Mouse (Mus musculus) intestine, embryonic 14.5 days (tissue): Measurements from ENCODE around the gene Gpr107. TPM values are rescaled to one million over a fixed set of nuclear protein-coding genes. Genes with fewer than 3 reads are reported as not detected.

Source experiments
- ATAC-seq: fragments of 200-750 bp; cut with Nextera tagmentation; replicated peaks from 2 replicates; pipeline ENCODE4 v1.8.0; 2017; ENCODE audit warnings: low read depth, moderate number of reproducible peaks, moderate TSS enrichment, moderate library complexity; ENCODE audit not compliant: low FRiP score, low TSS enrichment
- DNase-seq: peaks from one replicate; pipeline ENCODE4 v3.0.0-alpha.2; 2018; ENCODE audit warnings: low spot score
- H3K27ac ChIP-seq: fragments of 300-500 bp; sonication (generic); 2 replicates; pipeline ENCODE4 v1.5.1; 2014; ENCODE audit warnings: low read depth, mild to moderate bottlenecking, control low read depth
- H3K27me3 ChIP-seq: fragments of 300-500 bp; sonication (generic); replicated peaks from 2 replicates; pipeline ENCODE4 v1.6.1; 2014; ENCODE audit warnings: low read length, control low read depth; ENCODE audit not compliant: control insufficient read depth, insufficient read depth
- H3K36me3 ChIP-seq: fragments of 300-500 bp; sonication (generic); 2 replicates; pipeline ENCODE4 v1.6.1; 2014; ENCODE audit warnings: low read length, control low read depth; ENCODE audit not compliant: control insufficient read depth, insufficient read depth
- H3K4me1 ChIP-seq: fragments of 300-500 bp; sonication (generic); replicated peaks from 2 replicates; pipeline ENCODE4 v1.6.1; 2014; ENCODE audit warnings: low read length, control low read depth, mixed read lengths; ENCODE audit not compliant: control insufficient read depth, insufficient read depth
- H3K4me2 ChIP-seq: fragments of 300-500 bp; sonication (generic); 2 replicates; pipeline ENCODE4 v1.6.1; 2014; ENCODE audit warnings: low read length
- H3K4me3 ChIP-seq: fragments of 300-500 bp; sonication (generic); 2 replicates; pipeline ENCODE4 v1.5.1; 2014; ENCODE audit warnings: low read depth, low read length, control low read depth, mixed read lengths
- H3K9ac ChIP-seq: fragments of 300-500 bp; sonication (generic); 2 replicates; pipeline ENCODE4 v1.6.1; 2014; ENCODE audit warnings: mild to moderate bottlenecking, low read length
- H3K9me3 ChIP-seq: fragments of 300-500 bp; sonication (generic); 2 replicates; pipeline ENCODE4 v1.6.1; 2016; ENCODE audit warnings: low read length, control low read depth; ENCODE audit not compliant: control insufficient read depth
- WGBS: fragments of 180-500 bp; shearing (Covaris S2); extraction: QIAGEN DNeasy Blood & Tissue Kit; methylation state at CpG from one replicate; pipeline ENCODE4 v1.1.7; 2014; 5-methylcytosine and 5-hydroxymethylcytosine counted together
- polyA plus RNA-seq: library from polyadenylated mRNA; unstranded; fragments of >200 nt; fragmentation: Nextera tagmentation; extraction: Ambion mirVana; gene quantifications from 2 replicates; pipeline ENCODE4 v1.2.1, GENCODE M21; 2014

The Gpr107 gene
- polyA plus RNA-seq, 1 experiment from 2014 or later = 26.9 TPM

- peaks cover 8% of the 10 kb centered on the region for H3K36me3 ChIP-seq
- peak within 1 kb of the TSS; percentile 93 for H3K9ac ChIP-seq
- H3K4me3 ChIP-seq = peak within 1 kb of the TSS; percentile 85
- peaks cover 20% of the 10 kb centered on the region for H3K4me1 ChIP-seq
- H3K4me2 ChIP-seq = peak within 1 kb of the TSS; percentile 93
- no peaks in the 10 kb centered on the region for H3K9me3 ChIP-seq
- DNase-seq (peak; percentile 94), ATAC-seq (peak; percentile 88)
- WGBS = under 1% methylated on average over 58 of the region's 59 CpGs
- H3K27ac ChIP-seq = peak within 1 kb of the TSS; percentile 87
- no peaks in the 10 kb centered on the region for H3K27me3 ChIP-seq
Observed at GRCm38 (mm10) chr2:31141867-31142454, 10.2 kb upstream of the Gpr107 start, which contains the start of gene Fnbp1. Gene Fnbp1, minus strand, starts transcription at chr2:31142008.

GRCm38 (mm10) chr2:31142505-31142904 lies 9.6 kb upstream of the Gpr107 start:
- 0 out of 2 replicates have a peak, but pooled peaks have one; percentile 37 for ATAC-seq
- H3K9ac ChIP-seq = peak overlapping the region; percentile 93; the same call in 1 of the 2 replicates
- peak overlapping the region; percentile 85 for H3K4me3 ChIP-seq
- 13% methylated on average over 3 of the region's 3 CpGs for WGBS
- DNase-seq = no peak
- peaks cover 20% of the 10 kb centered on the region for H3K4me1 ChIP-seq
- no peaks in the 10 kb centered on the region for H3K27me3 ChIP-seq
- H3K9me3 ChIP-seq = no peaks in the 10 kb centered on the region
- H3K27ac ChIP-seq = peak overlapping the region; percentile 87
- H3K36me3 ChIP-seq = peaks cover 13% of the 10 kb centered on the region
- peak overlapping the region; percentile 93 for H3K4me2 ChIP-seq

GRCm38 (mm10) chr2:31143326-31143725 lies 8.8 kb upstream of the Gpr107 start:
- no peak for ATAC-seq
- H3K27ac ChIP-seq = peak overlapping the region; percentile 3; the same call in 1 of the 2 replicates

DNA sequence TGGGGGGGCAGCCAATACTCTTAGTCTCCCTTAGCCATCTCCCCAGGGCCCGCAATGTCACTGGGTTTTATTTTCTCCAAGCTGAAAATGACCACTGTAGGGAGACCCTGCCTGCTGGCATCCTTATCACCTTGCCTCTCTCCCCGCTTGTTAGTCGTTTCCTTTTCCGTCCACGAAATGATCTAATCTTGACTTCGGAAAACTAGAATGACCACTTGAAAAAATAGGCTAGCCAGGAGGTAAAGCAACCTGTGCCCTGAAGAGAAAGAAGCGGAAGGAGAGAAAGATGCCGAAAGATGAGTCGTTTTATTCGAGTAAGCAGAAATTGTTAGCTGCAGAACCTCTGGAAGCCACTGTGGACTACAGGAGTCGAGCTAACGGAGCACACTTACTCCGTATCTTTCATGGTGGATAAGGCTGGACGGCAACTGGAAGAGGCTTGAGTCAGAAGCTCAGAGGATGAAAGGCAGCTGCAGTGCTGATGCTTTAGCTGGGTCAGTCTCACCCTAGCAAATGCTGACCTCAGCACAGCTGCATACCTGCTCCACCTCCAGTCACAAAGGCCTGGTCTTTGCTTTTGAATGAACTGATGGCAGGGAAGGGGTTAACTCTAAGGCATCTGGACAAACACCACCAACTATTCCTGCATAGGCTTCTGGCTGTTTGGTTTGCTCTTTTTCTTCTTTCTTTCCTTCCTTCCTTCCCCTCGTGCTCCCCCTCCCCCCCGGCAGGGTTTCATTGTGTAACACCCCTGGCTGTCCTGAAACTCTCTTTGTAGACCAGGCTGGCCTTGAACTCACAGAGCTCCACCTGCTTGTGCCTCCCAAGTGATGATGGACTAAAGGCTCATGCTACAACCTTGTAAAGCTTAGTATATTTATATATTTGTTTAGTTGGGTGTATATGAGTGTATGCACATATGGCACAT lies 8.1 kb upstream of the Gpr107 start:
- peaks cover 26% of the 10 kb centered on the region for H3K36me3 ChIP-seq
- no peaks in the 10 kb centered on the region for H3K27me3 ChIP-seq
- H3K27ac ChIP-seq = peak overlapping the region; percentile 3; the same call in 1 of the 2 replicates
- DNase-seq = no peak
- no peaks in the 10 kb centered on the region for H3K9me3 ChIP-seq
- 73% methylated on average over 16 of the region's 16 CpGs for WGBS
- ATAC-seq = no peak
- peaks cover 20% of the 10 kb centered on the region for H3K4me1 ChIP-seq
- no peak overlapping the region; the same call in 1 of the 2 replicates for H3K4me2 ChIP-seq
- no peak overlapping the region for H3K4me3 ChIP-seq
- no peak overlapping the region for H3K9ac ChIP-seq

More at GRCm38 (mm10) chr2:31143326-31143725, 8.8 kb upstream of the Gpr107 start:
- Histone ChIP-seq H3K36me3 (peaks cover 19% of the 10 kb centered on the region), H3K9me3 (no peaks in the 10 kb centered on the region), H3K27me3 (no peaks in the 10 kb centered on the region), H3K4me1 (peaks cover 20% of the 10 kb centered on the region), H3K9ac (no peak overlapping the region), H3K4me3 (no peak overlapping the region), H3K4me2 (peak overlapping the region; percentile 93; the same call in 1 of the 2 replicates)
- 36% methylated on average over 6 of the region's 6 CpGs for WGBS
- DNase-seq = no peak

- no peaks in the 10 kb centered on the region for H3K9me3 ChIP-seq
- no peak overlapping the region for H3K27ac ChIP-seq
- DNase-seq = no peak
- peaks cover 20% of the 10 kb centered on the region for H3K4me1 ChIP-seq
- no peak for ATAC-seq
- no peak overlapping the region for H3K9ac ChIP-seq
- no peaks in the 10 kb centered on the region for H3K27me3 ChIP-seq
- peaks cover 32% of the 10 kb centered on the region for H3K36me3 ChIP-seq
- WGBS = 71% methylated on average over 1 of the region's 1 CpGs
- H3K4me2 ChIP-seq = no peak overlapping the region
- H3K4me3 ChIP-seq = no peak overlapping the region
Observed at GRCm38 (mm10) chr2:31144901-31145300, 7.2 kb upstream of the Gpr107 start.

GRCm38 (mm10) chr2:31147054-31147453 lies 5.1 kb upstream of the Gpr107 start:
- ATAC-seq (no peak), DNase-seq (no peak)
- no peaks in the 10 kb centered on the region for H3K9me3 ChIP-seq
- WGBS = 87% methylated on average over 7 of the region's 7 CpGs
- peaks cover 39% of the 10 kb centered on the region for H3K36me3 ChIP-seq
- H3K4me1 ChIP-seq = peaks cover 17% of the 10 kb centered on the region
- no peak overlapping the region for H3K27ac ChIP-seq
- H3K9ac ChIP-seq = no peak overlapping the region
- H3K4me2 ChIP-seq = no peak overlapping the region
- no peak overlapping the region for H3K4me3 ChIP-seq
- H3K27me3 ChIP-seq = no peaks in the 10 kb centered on the region

GRCm38 (mm10) chr2:31150762-31151161 lies 1.4 kb upstream of the Gpr107 start:
- Histone ChIP-seq H3K27ac (no peak overlapping the region), H3K9ac (no peak overlapping the region), H3K9me3 (no peaks in the 10 kb centered on the region), H3K27me3 (no peaks in the 10 kb centered on the region), H3K4me1 (peaks cover 14% of the 10 kb centered on the region), H3K36me3 (peaks cover 39% of the 10 kb centered on the region), H3K4me2 (no peak overlapping the region), H3K4me3 (no peak overlapping the region)
- ATAC-seq = no peak
- no peak for DNase-seq

- Histone ChIP-seq H3K4me1 (peaks cover 11% of the 10 kb centered on the region), H3K9me3 (no peaks in the 10 kb centered on the region), H3K36me3 (peaks cover 7% of the 10 kb centered on the region), H3K4me3 (no peak overlapping the region), H3K27me3 (no peaks in the 10 kb centered on the region), H3K4me2 (no peak overlapping the region), H3K27ac (no peak overlapping the region), H3K9ac (no peak overlapping the region)
- DNase-seq = no peak
- WGBS = 82% methylated on average over 3 of the region's 3 CpGs
- ATAC-seq = no peak
Observed at GRCm38 (mm10) chr2:31156846-31157245, 4.7 kb downstream of the Gpr107 start.
